Mouse (Mus musculus): Measurements from ENCODE around the gene Atrnl1. TPM values are rescaled to one million over a fixed set of nuclear protein-coding genes. Genes with fewer than 3 reads are reported as not detected.
A peak's percentile ranks its signal among the peaks of the same experiment; 100 is the strongest.

Atrnl1 gene
- total and polyA plus RNA-seq, 2 experiments from 2014 or later: 5.4 to 60.5 TPM

- peak; percentile 91 for ATAC-seq (ENCODE audit: low FRiP score)
- H3K4me2 ChIP-seq (ENCODE audit: low read depth, low read length, poor library complexity, severe bottlenecking): no peak overlapping the region
- no peak for DNase-seq (ENCODE audit: low spot score)
Observed at GRCm38 (mm10) chr19:57926164-57926860, 315.5 kb downstream of the Atrnl1 start.

GRCm38 (mm10) chr19:57926941-57927471 is 316.2 kb downstream of the Atrnl1 start:
- no peak overlapping the region for H3K4me3 ChIP-seq (ENCODE audit: low read depth, low read length)
- no peaks in the 10 kb centered on the region for H3K36me3 ChIP-seq (ENCODE audit: insufficient read depth, low read length)
- no peak for ATAC-seq (ENCODE audit: low FRiP score)
- WGBS: 16% methylated on average over 10 of the region's 10 CpGs
- no peaks in the 10 kb centered on the region for H3K4me1 ChIP-seq (ENCODE audit: insufficient read depth, low read length)
- no peak overlapping the region for H3K9ac ChIP-seq (replicated peaks; ENCODE audit: low read length, poor library complexity, severe bottlenecking)
- peak; percentile 31 for DNase-seq (ENCODE audit: low spot score)
- H3K27me3 ChIP-seq (ENCODE audit: insufficient read depth, low read length): no peaks in the 10 kb centered on the region
- no peak overlapping the region for H3K27ac ChIP-seq (ENCODE audit: low read depth, low read length)
- H3K4me2 ChIP-seq (ENCODE audit: low read depth, low read length, poor library complexity, severe bottlenecking): peak overlapping the region; percentile 26; the same call in 1 of the 2 replicates
- H3K9me3 ChIP-seq (ENCODE audit: low read length): no peaks in the 10 kb centered on the region
- TF ChIP-seq CTCF (IDR thresholded peaks at IDR 0.05): no peak

More at GRCm38 (mm10) chr19:57926164-57926860, 315.5 kb downstream of the Atrnl1 start:
- Histone ChIP-seq H3K36me3 (ENCODE audit: insufficient read depth, low read length) (no peaks in the 10 kb centered on the region), H3K4me1 (ENCODE audit: insufficient read depth, low read length) (no peaks in the 10 kb centered on the region), H3K9me3 (ENCODE audit: low read length) (no peaks in the 10 kb centered on the region), H3K27me3 (ENCODE audit: insufficient read depth, low read length) (no peaks in the 10 kb centered on the region), H3K9ac (replicated peaks; ENCODE audit: low read length, poor library complexity, severe bottlenecking) (no peak overlapping the region), H3K27ac (ENCODE audit: low read depth, low read length) (no peak overlapping the region), H3K4me3 (ENCODE audit: low read depth, low read length) (no peak overlapping the region)
- 91% methylated on average over 5 of the region's 5 CpGs for WGBS
- TF ChIP-seq CTCF (IDR thresholded peaks at IDR 0.05): no peak

GRCm38 (mm10) chr19:57927566-57928523 is 317.0 kb downstream of the Atrnl1 start:
- TF ChIP-seq CTCF (IDR thresholded peaks at IDR 0.05): no peak
- Histone ChIP-seq H3K4me1 (ENCODE audit: insufficient read depth, low read length) (no peaks in the 10 kb centered on the region), H3K27me3 (ENCODE audit: insufficient read depth, low read length) (no peaks in the 10 kb centered on the region), H3K4me2 (ENCODE audit: low read depth, low read length, poor library complexity, severe bottlenecking) (peak overlapping the region; percentile 10; the same call in 1 of the 2 replicates), H3K36me3 (ENCODE audit: insufficient read depth, low read length) (no peaks in the 10 kb centered on the region), H3K27ac (ENCODE audit: low read depth, low read length) (no peak overlapping the region), H3K4me3 (ENCODE audit: low read depth, low read length) (no peak overlapping the region), H3K9me3 (ENCODE audit: low read length) (no peaks in the 10 kb centered on the region), H3K9ac (replicated peaks; ENCODE audit: low read length, poor library complexity, severe bottlenecking) (no peak overlapping the region)
- 49% methylated on average over 11 of the region's 11 CpGs for WGBS
- peak; percentile 37 for DNase-seq (ENCODE audit: low spot score)
- ATAC-seq (ENCODE audit: low FRiP score): 0 out of 2 replicates have a peak, but pooled peaks have one; percentile 23

GRCm38 (mm10) chr19:57931626-57932025 is 320.8 kb downstream of the Atrnl1 start:
- H3K4me3 ChIP-seq (ENCODE audit: low read depth, low read length): no peak overlapping the region
- no peaks in the 10 kb centered on the region for H3K9me3 ChIP-seq (ENCODE audit: low read length)
- H3K4me1 ChIP-seq (ENCODE audit: insufficient read depth, low read length): no peaks in the 10 kb centered on the region
- H3K27ac ChIP-seq (ENCODE audit: low read depth, low read length): no peak overlapping the region
- no peak overlapping the region for H3K4me2 ChIP-seq (ENCODE audit: low read depth, low read length, poor library complexity, severe bottlenecking)
- H3K9ac ChIP-seq (replicated peaks; ENCODE audit: low read length, poor library complexity, severe bottlenecking): no peak overlapping the region
- ATAC-seq (ENCODE audit: low FRiP score): no peak
- no peak for TF ChIP-seq CTCF (IDR thresholded peaks at IDR 0.05)
- H3K27me3 ChIP-seq (ENCODE audit: insufficient read depth, low read length): no peaks in the 10 kb centered on the region
- 96% methylated on average over 4 of the region's 4 CpGs for WGBS
- no peaks in the 10 kb centered on the region for H3K36me3 ChIP-seq (ENCODE audit: insufficient read depth, low read length)
- DNase-seq (ENCODE audit: low spot score): no peak

GRCm38 (mm10) chr19:57936865-57937264 is 326.0 kb downstream of the Atrnl1 start:
- TF ChIP-seq CTCF (IDR thresholded peaks at IDR 0.05): no peak

More at GRCm38 (mm10) chr19:57936865-57937264, 326.0 kb downstream of the Atrnl1 start:
- H3K27ac ChIP-seq (ENCODE audit: low read depth, low read length): no peak overlapping the region
- H3K4me2 ChIP-seq (ENCODE audit: low read depth, low read length, poor library complexity, severe bottlenecking): no peak overlapping the region
- H3K27me3 ChIP-seq (ENCODE audit: insufficient read depth, low read length): no peaks in the 10 kb centered on the region
- H3K9ac ChIP-seq (replicated peaks; ENCODE audit: low read length, poor library complexity, severe bottlenecking): no peak overlapping the region
- no peak overlapping the region for H3K4me3 ChIP-seq (ENCODE audit: low read depth, low read length)
- H3K4me1 ChIP-seq (ENCODE audit: insufficient read depth, low read length): peaks cover 3% of the 10 kb centered on the region; the same call in 1 of the 2 replicates
- no peak for DNase-seq (ENCODE audit: low spot score)
- no peaks in the 10 kb centered on the region for H3K36me3 ChIP-seq (ENCODE audit: insufficient read depth, low read length)
- WGBS: 91% methylated on average over 3 of the region's 3 CpGs
- H3K9me3 ChIP-seq (ENCODE audit: low read length): no peaks in the 10 kb centered on the region; the same call in 1 of the 2 replicates
- no peak for ATAC-seq (ENCODE audit: low FRiP score)
